Mouse (Mus musculus) kidney, postnatal 0 days (tissue): ENCODE data around the gene Ap1b1. TPM values are rescaled to one million over a fixed set of nuclear protein-coding genes. Genes with fewer than 3 reads are reported as not detected.

ENCODE experiments used
- ATAC-seq: fragments of 200-750 bp; cut with Nextera tagmentation; replicated peaks from 2 replicates; pipeline ENCODE4 v1.8.0; 2017; ENCODE audit warnings: low read depth, moderate number of reproducible peaks, moderate TSS enrichment, moderate library complexity; ENCODE audit not compliant: low FRiP score
- DNase-seq: peaks from one replicate; pipeline ENCODE4 v3.0.0-alpha.2; 2016; ENCODE audit warnings: low spot score
- H3K27ac ChIP-seq: fragments of 300-500 bp; sonication (generic); 2 replicates; pipeline ENCODE4 v1.5.1; 2014; ENCODE audit warnings: mild to moderate bottlenecking
- H3K27me3 ChIP-seq: fragments of 300-500 bp; sonication (generic); 2 replicates; pipeline ENCODE4 v1.6.1; 2014; ENCODE audit warnings: low read length, mixed read lengths; ENCODE audit not compliant: insufficient read depth
- H3K36me3 ChIP-seq: fragments of 300-500 bp; sonication (generic); 2 replicates; pipeline ENCODE4 v1.6.1; 2014; ENCODE audit warnings: low read length, mixed read lengths; ENCODE audit not compliant: insufficient read depth
- H3K4me1 ChIP-seq: fragments of 300-500 bp; sonication (generic); replicated peaks from 2 replicates; pipeline ENCODE4 v1.6.1; 2014; ENCODE audit warnings: antibody characterized with exemption, low read length, mixed read lengths; ENCODE audit not compliant: insufficient read depth
- H3K4me2 ChIP-seq: fragments of 300-500 bp; sonication (generic); 2 replicates; pipeline ENCODE4 v1.6.1; 2014; ENCODE audit warnings: mild to moderate bottlenecking, low read length, moderate library complexity, mixed read lengths
- H3K4me3 ChIP-seq: fragments of 300-500 bp; sonication (generic); replicated peaks from 2 replicates; pipeline ENCODE4 v1.5.1; 2014; ENCODE audit warnings: low read depth, low read length
- H3K9ac ChIP-seq: fragments of 300-500 bp; sonication (generic); 2 replicates; pipeline ENCODE4 v1.6.1; 2014; ENCODE audit warnings: low read depth, low read length
- H3K9me3 ChIP-seq: fragments of 300-500 bp; sonication (generic); replicated peaks from 2 replicates; pipeline ENCODE4 v1.6.1; 2016; ENCODE audit warnings: low read length, inconsistent platforms, mixed read lengths
- CTCF ChIP-seq: IDR thresholded peaks from 2 replicates; pipeline ENCODE4 v1.5.1; 2016; ENCODE audit warnings: antibody characterized with exemption, low read depth, mild to moderate bottlenecking, moderate library complexity
- WGBS: fragments of 180-500 bp; shearing (Covaris S2); extraction: QIAGEN DNeasy Blood & Tissue Kit; methylation state at CpG from one replicate; pipeline ENCODE4 v1.1.7; 2014; 5-methylcytosine and 5-hydroxymethylcytosine counted together
- polyA plus RNA-seq: library from polyadenylated mRNA; unstranded; fragments of >200 nt; fragmentation: Nextera tagmentation; extraction: Ambion mirVana; gene quantifications from 2 replicates; pipeline ENCODE4 v1.2.1, GENCODE M21; 2015

The Ap1b1 gene
- polyA plus RNA-seq, 1 experiment from 2014 or later: 54.5 TPM

GRCm38 (mm10) chr11:5057064-5057463 lies 70.4 kb downstream of the Ap1b1 start:
- peaks cover 15% of the 10 kb centered on the region for H3K4me1 ChIP-seq

GRCm38 (mm10) chr11:5057541-5057855 lies 70.9 kb downstream of the Ap1b1 start:
- Histone ChIP-seq H3K4me2 (peak overlapping the region; percentile 69), H3K27me3 (peaks cover 7% of the 10 kb centered on the region), H3K9me3 (no peaks in the 10 kb centered on the region), H3K4me3 (peak overlapping the region; percentile 35), H3K36me3 (no peaks in the 10 kb centered on the region), H3K9ac (peak overlapping the region; percentile 51), H3K27ac (no peak overlapping the region), H3K4me1 (peaks cover 19% of the 10 kb centered on the region)
- ATAC-seq (no peak), DNase-seq (no peak)
- WGBS: 15% methylated on average over 8 of the region's 8 CpGs
- no peak for TF ChIP-seq CTCF

More at GRCm38 (mm10) chr11:5057064-5057463, 70.4 kb downstream of the Ap1b1 start:
- Histone ChIP-seq H3K36me3 (no peaks in the 10 kb centered on the region), H3K4me2 (no peak overlapping the region), H3K27ac (no peak overlapping the region), H3K4me3 (no peak overlapping the region), H3K9me3 (no peaks in the 10 kb centered on the region), H3K9ac (no peak overlapping the region), H3K27me3 (peaks cover 7% of the 10 kb centered on the region)
- TF ChIP-seq CTCF: no peak
- no peak for DNase-seq
- no peak for ATAC-seq
- 64% methylated on average over 8 of the region's 8 CpGs for WGBS

GRCm38 (mm10) chr11:5057856-5058641 lies 71.4 kb downstream of the Ap1b1 start, which contains the start of gene Rasl10a:
Gene Rasl10a, plus strand, starts transcription at chr11:5058128.
- peak within 1 kb of the TSS; percentile 69 for H3K4me2 ChIP-seq
- 1% methylated on average over 76 of the region's 77 CpGs for WGBS
- DNase-seq: peak; percentile 56

GRCm38 (mm10) chr11:5058783-5059182 lies 72.2 kb downstream of the Ap1b1 start:
- no peak for DNase-seq

More at GRCm38 (mm10) chr11:5057856-5058641, 71.4 kb downstream of the Ap1b1 start, which contains the start of gene Rasl10a:
- no peak within 1 kb of the TSS for H3K27ac ChIP-seq
- peak within 1 kb of the TSS; percentile 51 for H3K9ac ChIP-seq
- no peak; the same call in 1 of the 2 replicates for ATAC-seq
- peaks cover 7% of the 10 kb centered on the region for H3K27me3 ChIP-seq
- peaks cover 24% of the 10 kb centered on the region for H3K4me1 ChIP-seq
- H3K36me3 ChIP-seq: no peaks in the 10 kb centered on the region
- no peaks in the 10 kb centered on the region for H3K9me3 ChIP-seq
- peak within 1 kb of the TSS; percentile 35 for H3K4me3 ChIP-seq
- no peak for TF ChIP-seq CTCF

GRCm38 (mm10) chr11:5059230-5059629 lies 72.6 kb downstream of the Ap1b1 start:
- DNase-seq (no peak), ATAC-seq (no peak)
- H3K36me3 ChIP-seq: no peaks in the 10 kb centered on the region
- 33% methylated on average over 14 of the region's 14 CpGs for WGBS
- H3K9ac ChIP-seq: no peak overlapping the region
- H3K27ac ChIP-seq: no peak overlapping the region
- peaks cover 28% of the 10 kb centered on the region for H3K4me1 ChIP-seq
- no peak for TF ChIP-seq CTCF
- H3K4me2 ChIP-seq: no peak overlapping the region
- H3K27me3 ChIP-seq: peaks cover 7% of the 10 kb centered on the region
- 0 out of 2 replicates have a peak overlapping the region, but pooled peaks have one; percentile 4 for H3K4me3 ChIP-seq
- H3K9me3 ChIP-seq: no peaks in the 10 kb centered on the region

More at GRCm38 (mm10) chr11:5058783-5059182, 72.2 kb downstream of the Ap1b1 start:
- no peaks in the 10 kb centered on the region for H3K36me3 ChIP-seq
- H3K4me3 ChIP-seq: 0 out of 2 replicates have a peak overlapping the region, but pooled peaks have one; percentile 4
- H3K9me3 ChIP-seq: no peaks in the 10 kb centered on the region
- TF ChIP-seq CTCF: no peak
- H3K4me1 ChIP-seq: peaks cover 24% of the 10 kb centered on the region
- no peak for ATAC-seq
- 34% methylated on average over 9 of the region's 9 CpGs for WGBS
- H3K27me3 ChIP-seq: peaks cover 7% of the 10 kb centered on the region
- no peak overlapping the region for H3K9ac ChIP-seq
- H3K4me2 ChIP-seq: no peak overlapping the region
- H3K27ac ChIP-seq: no peak overlapping the region

- Histone ChIP-seq H3K9ac (no peak overlapping the region), H3K27ac (no peak overlapping the region), H3K4me3 (no peak overlapping the region), H3K27me3 (peaks cover 7% of the 10 kb centered on the region), H3K9me3 (no peaks in the 10 kb centered on the region), H3K4me2 (no peak overlapping the region), H3K4me1 (peaks cover 33% of the 10 kb centered on the region), H3K36me3 (no peaks in the 10 kb centered on the region)
- no peak for ATAC-seq
- DNase-seq: no peak
- peak; percentile 83 for TF ChIP-seq CTCF
- WGBS: 16% methylated on average over 27 of the region's 27 CpGs
Measured at GRCm38 (mm10) chr11:5059704-5060156, 73.1 kb downstream of the Ap1b1 start.
